Mouse (Mus musculus): ENCODE measurements at regions not wholly inside any gene's neighbourhood (a gene's known extent, or its start where the extent isn't known, plus 50 kb on each side); places are given as distances from the start of the nearest gene placed in this dataset.

DNA sequence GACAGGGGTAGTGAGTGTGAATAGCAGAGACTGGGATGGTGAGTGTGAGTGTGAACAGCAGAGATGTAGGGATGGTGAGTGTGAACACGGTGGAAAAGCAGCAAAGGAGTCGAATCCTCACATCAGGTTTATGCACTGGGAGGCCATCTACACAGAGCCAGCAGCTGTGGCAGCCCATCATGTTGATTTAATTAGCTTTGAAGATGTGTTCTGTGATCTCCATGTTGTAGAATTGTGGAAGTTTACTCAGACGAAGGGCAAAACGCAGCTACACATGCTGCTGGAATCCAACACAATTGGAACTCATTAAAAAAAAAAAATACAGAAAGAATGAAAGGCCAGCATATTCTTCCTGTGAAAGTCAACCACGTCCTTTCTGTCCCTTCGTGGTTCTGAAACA is 80.2 kb upstream of the Lrig3 start:
- DNase-seq (ENCODE audit: low spot score in 2 of 2), result no peak

DNA sequence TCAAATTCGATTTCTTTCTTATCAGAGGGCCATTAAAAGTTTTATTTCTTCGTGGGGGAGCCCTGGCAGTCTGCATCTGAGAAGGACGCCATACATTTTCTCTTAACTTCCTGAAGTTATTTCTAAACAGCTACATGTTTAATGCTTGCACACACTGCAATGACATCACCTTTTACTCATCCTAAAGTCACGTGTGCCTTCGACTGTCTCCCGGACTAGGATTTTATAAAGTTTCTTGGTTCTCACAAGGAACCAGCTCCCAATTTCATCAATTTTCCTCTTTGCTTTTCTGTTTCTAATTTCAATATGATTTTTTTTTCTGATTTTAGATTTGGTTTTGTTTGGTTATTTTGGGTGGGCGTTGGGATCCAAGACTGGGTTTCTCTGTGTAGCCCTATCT is 73.8 kb upstream of the Lrig3 start:
- no peak for DNase-seq (ENCODE audit: low spot score in 2 of 2)

DNA sequence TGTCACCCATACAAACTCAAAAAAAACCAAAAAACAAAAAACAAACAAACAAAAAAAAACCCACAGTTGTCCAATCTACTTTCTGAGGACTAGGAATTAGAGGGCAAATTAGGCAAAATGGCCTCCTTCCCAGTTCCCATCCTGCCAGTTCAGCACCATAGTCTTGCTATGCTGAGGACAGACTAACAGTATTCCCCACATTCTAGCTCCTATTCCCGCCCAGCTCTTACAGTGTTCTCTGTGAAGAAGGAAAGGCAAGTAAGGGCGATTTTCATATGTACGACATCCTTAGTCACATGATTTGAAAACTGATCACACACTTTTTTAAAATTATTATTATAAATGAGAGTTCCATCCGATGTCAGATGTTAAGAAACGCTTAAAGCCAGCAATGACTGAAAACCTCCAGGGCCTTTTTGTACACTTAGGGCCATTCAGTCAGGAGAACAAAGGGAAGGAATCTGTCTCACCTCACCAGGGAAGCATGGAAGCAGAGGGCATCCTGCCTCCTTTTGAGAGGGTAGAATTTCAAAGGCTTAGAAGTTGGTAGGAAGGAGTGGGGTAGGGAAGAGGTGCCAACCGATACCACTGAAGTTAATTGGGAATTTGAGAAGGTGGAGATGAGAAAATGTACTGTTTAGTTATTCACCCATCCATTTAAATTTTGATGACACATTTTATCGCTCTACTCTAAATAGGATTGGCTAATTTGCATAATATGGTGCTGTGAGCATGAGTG is 70.1 kb upstream of the Lrig3 start:
- no peak for DNase-seq (ENCODE audit: low spot score in 2 of 2)

DNA sequence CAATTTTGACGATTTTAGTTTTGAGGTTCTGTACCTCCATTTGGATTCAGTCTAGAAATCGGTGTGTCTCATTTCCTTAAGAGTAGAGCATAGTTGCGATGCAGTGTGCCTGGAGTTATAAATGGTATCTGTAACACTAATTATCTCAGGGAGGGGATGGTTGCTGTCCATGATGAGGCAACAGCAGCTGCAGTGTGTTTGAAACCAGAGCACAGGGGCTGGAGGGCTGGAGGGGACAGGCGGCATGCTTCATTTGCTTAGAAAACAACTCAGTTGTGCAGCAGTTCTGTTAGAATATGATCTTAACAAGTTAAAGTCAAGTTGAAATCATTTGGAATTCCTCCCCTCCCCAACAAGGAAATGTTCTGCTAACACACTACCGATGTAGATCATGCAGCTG is 69.3 kb upstream of the Lrig3 start:
- DNase-seq (ENCODE audit: low spot score in 2 of 2), result no peak

DNA sequence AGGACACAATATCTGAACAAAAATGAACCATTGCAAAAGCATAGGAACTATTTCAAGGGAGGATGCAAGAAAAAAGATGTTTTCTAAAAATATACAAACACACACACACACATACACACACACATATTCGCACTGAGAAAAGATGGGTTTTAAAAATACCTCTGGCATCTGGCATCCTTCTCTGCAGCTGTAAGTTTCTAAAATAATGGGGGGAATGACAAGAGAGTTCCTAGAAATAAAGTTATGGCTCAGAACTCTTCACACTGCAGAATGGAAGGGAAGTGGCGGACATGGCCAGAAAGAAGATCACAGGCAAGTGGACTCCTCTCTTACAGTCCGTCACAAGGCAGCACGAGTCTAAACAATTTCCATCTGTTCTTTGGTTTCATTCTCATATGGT is 66.5 kb upstream of the Lrig3 start:
- DNase-seq (ENCODE audit: low spot score in 2 of 2), result no peak

DNA sequence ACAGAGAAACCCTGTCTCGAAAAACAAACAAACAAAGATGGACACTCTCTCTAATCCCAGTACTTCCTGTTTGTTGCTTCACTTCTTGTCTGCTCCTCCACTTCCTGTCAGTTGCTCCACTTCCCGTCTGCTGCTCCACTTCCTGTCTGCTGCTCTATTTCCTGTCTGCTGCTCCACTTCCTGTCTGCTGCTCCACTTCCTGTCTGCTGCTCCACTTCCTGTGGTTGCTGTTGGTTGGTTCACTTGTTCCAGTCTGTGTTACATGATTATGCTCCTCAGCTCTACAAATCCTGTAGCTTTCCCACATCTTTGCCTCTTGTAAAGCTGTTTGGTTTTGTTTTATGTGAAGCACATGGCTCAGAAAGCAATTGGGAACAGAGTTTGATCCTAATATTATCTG is 65.4 kb upstream of the Lrig3 start:
- DNase-seq (ENCODE audit: low spot score in 2 of 2), result no peak

DNA sequence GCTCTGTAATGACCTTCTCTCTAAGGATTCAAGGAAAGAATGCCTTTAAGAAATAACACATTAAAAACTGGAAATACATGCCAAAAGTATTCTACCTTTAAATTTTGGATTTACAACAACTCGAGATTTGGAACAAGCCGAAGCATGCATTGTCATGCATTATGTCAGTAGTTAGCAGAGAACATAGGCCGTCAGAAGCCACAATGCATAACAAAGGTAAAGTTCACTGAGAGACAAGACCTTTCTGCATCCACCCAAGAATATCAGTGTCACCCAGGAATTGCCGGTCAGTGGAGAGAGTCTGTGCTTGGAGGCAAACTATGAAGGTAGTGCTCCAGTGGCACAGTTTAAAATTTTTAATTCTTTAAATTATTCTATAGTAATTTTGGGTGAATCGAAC is 63.3 kb upstream of the Lrig3 start:
- DNase-seq (ENCODE audit: low spot score in 2 of 2), result no peak

DNA sequence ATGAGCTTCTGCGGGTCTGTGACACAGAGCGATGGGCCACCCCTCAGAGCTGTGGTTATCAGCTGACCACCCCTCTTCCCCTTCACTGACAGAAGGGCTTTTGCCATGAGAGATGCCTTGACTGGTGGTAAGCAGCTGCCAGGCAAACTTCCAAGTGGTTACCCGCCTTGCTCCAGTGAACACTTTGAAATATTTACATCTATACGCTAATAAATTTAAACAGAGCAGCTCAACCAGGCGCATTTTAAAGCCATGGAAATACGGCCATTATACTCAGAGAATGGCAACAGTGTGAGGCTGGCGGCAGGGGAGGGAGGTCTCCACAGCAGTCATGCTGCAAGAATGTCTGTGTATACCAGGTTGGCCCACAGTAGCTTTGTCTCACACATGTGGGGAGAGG is 53.8 kb upstream of the Lrig3 start:
- no peak for DNase-seq (ENCODE audit: low spot score in 2 of 2)
